In genomic region chr9:61914917-61915300, GRCm38 (mm10) we compare ENCODE assay signal across 9 mouse cellular contexts. TPM values are rescaled to one million over a fixed set of nuclear protein-coding genes. Genes with fewer than 3 reads are reported as not detected.
A peak's percentile ranks its signal among the peaks of the same experiment; 100 is the strongest.
DNase-seq lines count a peak whose midpoint lies in the region; ATAC-seq and TF ChIP-seq lines count a peak whose summit lies in the region.
"Had no signal": no experiment of that assay in that cellular context is flagged by ENCODE, and none has a peak within 500 bp of the region (broad histone marks: within the 10 kb centered on the region; RNA-seq: fewer than 3 reads in every experiment).

No protein-coding gene starts in this region.

- TF ChIP-seq CTCF in heart, postnatal 0 days (IDR thresholded peaks at IDR 0.05; ENCODE audit: low read depth) = no peak

- TF ChIP-seq EP300 in heart, postnatal 0 days (IDR thresholded peaks at IDR 0.05; ENCODE audit: low read depth) = 0 out of 2 replicates have a peak, but pooled peaks have one; percentile 9

- peak overlapping the region; percentile 79 for H3K4me3 ChIP-seq in heart, postnatal 0 days (ENCODE audit: low read depth, low read length)
- H3K4me3 ChIP-seq in hindbrain, embryonic 16.5 days (ENCODE audit: low read length) = peak overlapping the region; percentile 54
- H3K4me3 ChIP-seq in midbrain, embryonic 12.5 days = peak overlapping the region; percentile 93

- H3K9ac ChIP-seq in heart, postnatal 0 days (replicated peaks; ENCODE audit: low read depth, low read length) = peak overlapping the region; percentile 64; the same call in 1 of the 2 replicates
- peak overlapping the region; percentile 73 for H3K9ac ChIP-seq in hindbrain, embryonic 16.5 days (ENCODE audit: low read depth, low read length)
- peak overlapping the region; percentile 53 for H3K9ac ChIP-seq in midbrain, embryonic 12.5 days (replicated peaks)

- 2% methylated on average over 13 of the region's 13 CpGs for WGBS in heart, postnatal 0 days
- 4% methylated on average over 13 of the region's 13 CpGs for WGBS in hindbrain, embryonic 16.5 days
- 3% methylated on average over 13 of the region's 13 CpGs for WGBS in midbrain, embryonic 12.5 days

- H3K27ac ChIP-seq in heart, postnatal 0 days (ENCODE audit: low read depth) = peak overlapping the region; percentile 96
- H3K27ac ChIP-seq in hindbrain, embryonic 16.5 days (ENCODE audit: low read depth, low read length) = peak overlapping the region; percentile 93
- peak overlapping the region; percentile 93 for H3K27ac ChIP-seq in midbrain, embryonic 12.5 days (replicated peaks)

- peak overlapping the region; percentile 74 for H3K4me2 ChIP-seq in heart, postnatal 0 days (ENCODE audit: low read depth, low read length)
- H3K4me2 ChIP-seq in hindbrain, embryonic 16.5 days (ENCODE audit: low read length) = peak overlapping the region; percentile 66
- peak overlapping the region; percentile 74 for H3K4me2 ChIP-seq in midbrain, embryonic 12.5 days (replicated peaks)

- no peak for DNase-seq in heart, postnatal 0 days (ENCODE audit: low spot score)
- DNase-seq in heart, adult 18-20 months = no peak
- DNase-seq in cerebellum, adult 9-10 months = no peak
- no peak for DNase-seq in embryo, embryonic 10.5 days (ENCODE audit: low spot score)

- H3K27me3 ChIP-seq in heart, postnatal 0 days (ENCODE audit: control insufficient read depth, insufficient read depth, low read length) = no peaks in the 10 kb centered on the region
- H3K27me3 ChIP-seq in hindbrain, embryonic 16.5 days (replicated peaks; ENCODE audit: control insufficient read depth, insufficient read depth, low read length) = no peaks in the 10 kb centered on the region
- no peaks in the 10 kb centered on the region for H3K27me3 ChIP-seq in midbrain, embryonic 12.5 days
- H3K27me3 ChIP-seq: Patski had no signal

- ATAC-seq in heart, postnatal 0 days (ENCODE audit: insufficient read depth, low read depth) = no peak
- peak; percentile 6 for ATAC-seq in activated CD4-positive, CD25-positive, alpha-beta regulatory T cell, adult 4 months
- no peak for ATAC-seq in hindbrain, embryonic 16.5 days
- no peak for ATAC-seq in midbrain, embryonic 12.5 days (ENCODE audit: low FRiP score, low read depth)
- no peak for ATAC-seq in granulocyte monocyte progenitor cell, adult 5-6 weeks (replicated peaks; ENCODE audit: poor library complexity, severe bottlenecking)

- no peaks in the 10 kb centered on the region for H3K9me3 ChIP-seq in heart, postnatal 0 days (replicated peaks; ENCODE audit: control insufficient read depth, low read length)
- no peaks in the 10 kb centered on the region for H3K9me3 ChIP-seq in hindbrain, embryonic 16.5 days (ENCODE audit: control insufficient read depth, low read length)
- H3K9me3 ChIP-seq in midbrain, embryonic 12.5 days = no peaks in the 10 kb centered on the region

- H3K36me3 ChIP-seq in heart, postnatal 0 days (replicated peaks; ENCODE audit: control insufficient read depth, insufficient read depth, low read length) = peaks cover 37% of the 10 kb centered on the region
- H3K36me3 ChIP-seq in hindbrain, embryonic 16.5 days (ENCODE audit: control insufficient read depth, insufficient read depth, low read length) = peaks cover 15% of the 10 kb centered on the region
- H3K36me3 ChIP-seq in midbrain, embryonic 12.5 days = peaks cover 57% of the 10 kb centered on the region

- H3K4me1 ChIP-seq in heart, postnatal 0 days (ENCODE audit: control insufficient read depth, insufficient read depth) = peaks cover 12% of the 10 kb centered on the region
- peaks cover 13% of the 10 kb centered on the region for H3K4me1 ChIP-seq in hindbrain, embryonic 16.5 days (ENCODE audit: control insufficient read depth, insufficient read depth, low read depth, low read length)
- H3K4me1 ChIP-seq in midbrain, embryonic 12.5 days = peaks cover 18% of the 10 kb centered on the region

RNA-seq across cellular contexts. Expression of gene Rplp1, which starts 0.6 kb away (rescaled TPM):
- 4,531 and 5,254 TPM in 2 replicates for total RNA-seq in heart, postnatal 0 days (2014; rRNA removed; ENCODE audit: low replicate concordance)
- 891 and 953 TPM in 2 replicates for polyA plus RNA-seq in heart, postnatal 0 days (2015; fragmentation: Nextera tagmentation; extraction: Ambion mirVana)
- total RNA-seq in heart, adult 18-20 months (2021) = 1,000 to 10,000 TPM; 1,497 to 1,660 TPM
- polyA plus RNA-seq in activated CD4-positive, CD25-positive, alpha-beta regulatory T cell, adult 4 months (2017; shearing (Covaris generic)) = 1,000 to 10,000 TPM; 3,627 to 3,817 TPM
- polyA plus RNA-seq in hindbrain, embryonic 16.5 days (2015; fragmentation: Nextera tagmentation; extraction: Ambion mirVana) = 902 and 928 TPM in 2 replicates
- polyA plus RNA-seq in midbrain, embryonic 12.5 days (2016; fragmentation: Nextera tagmentation; extraction: Ambion mirVana) = 777 and 790 TPM in 2 replicates
- 3,366 and 4,270 TPM in 2 replicates for total RNA-seq in granulocyte monocyte progenitor cell, adult 5-6 weeks (2014; fragmentation: Nextera tagmentation)
- total RNA-seq in granulocyte monocyte progenitor cell, adult 5-6 weeks (2017) = 4,896 and 5,913 TPM in 2 replicates

RNA-seq across cellular contexts. Expression of gene Kif23, which starts 31.7 kb away (rescaled TPM):
- 9.9 and 17.9 TPM in 2 replicates for total RNA-seq in heart, postnatal 0 days (2014; rRNA removed; ENCODE audit: low replicate concordance)
- polyA plus RNA-seq in heart, postnatal 0 days (2015; fragmentation: Nextera tagmentation; extraction: Ambion mirVana) = 17.2 and 17.6 TPM in 2 replicates
- total RNA-seq in heart, adult 18-20 months (2021) = 1 to 10 TPM; 1.2 to 3.1 TPM
- 10 to 100 TPM; 29.4 to 40.1 TPM for polyA plus RNA-seq in activated CD4-positive, CD25-positive, alpha-beta regulatory T cell, adult 4 months (2017; shearing (Covaris generic))
- 13.7 and 18.6 TPM in 2 replicates for polyA plus RNA-seq in hindbrain, embryonic 16.5 days (2015; fragmentation: Nextera tagmentation; extraction: Ambion mirVana)
- polyA plus RNA-seq in midbrain, embryonic 12.5 days (2016; fragmentation: Nextera tagmentation; extraction: Ambion mirVana) = 87.7 and 90.2 TPM in 2 replicates
- 32.7 and 46.7 TPM in 2 replicates for total RNA-seq in granulocyte monocyte progenitor cell, adult 5-6 weeks (2014; fragmentation: Nextera tagmentation)
- 146 and 173 TPM in 2 replicates for total RNA-seq in granulocyte monocyte progenitor cell, adult 5-6 weeks (2017)
